Mouse (Mus musculus) B cell, adult 62 days (primary cell): Measurements from ENCODE around the gene Zfpm1. TPM values are rescaled to one million over a fixed set of nuclear protein-coding genes. Genes with fewer than 3 reads are reported as not detected.

Source experiments
- total RNA-seq: library from RNA; stranded (reverse); gene quantifications from 4 replicates; pipeline ENCODE4 v1.2.4, GENCODE M21; 2023

Gene Zfpm1
- total RNA-seq, result 15.6 to 24.2 TPM (median 19.0 TPM) in 4 replicates

GRCm38 (mm10) chr8:122282035-122282358 is at the start of gene Zfpm1:
Gene Zfpm1 (plus strand): TSS chr8:122282141.

GRCm38 (mm10) chr8:122360696-122361416 is 78.9 kb downstream of the Zfpm1 start, which contains the start of gene Trhr2:
Gene Trhr2 (minus strand): TSS chr8:122360746.

GRCm38 (mm10) chr8:122376365-122377231 is 94.7 kb downstream of the Zfpm1 start, which contains the start of gene Zc3h18:
Gene Zc3h18 (plus strand): TSS chr8:122376609.

Other genes starting within 250 kb of the Zfpm1 start
- gene Trhr2, start 78.6 kb downstream of the Zfpm1 start, total RNA-seq, result not detected in 4 replicates
- gene Zc3h18, start 94.5 kb downstream of the Zfpm1 start, total RNA-seq, result 104 to 112 TPM (median 110 TPM) in 4 replicates
- 1.2 to 2.1 TPM (median 1.9 TPM) in 3 of 4 replicates, not detected in the other for gene Il17c, start 139.9 kb downstream of the Zfpm1 start, total RNA-seq
- gene Cyba, start 150.8 kb downstream of the Zfpm1 start, total RNA-seq, result 304 to 323 TPM (median 311 TPM) in 4 replicates
- gene Mvd, start 161.3 kb downstream of the Zfpm1 start, total RNA-seq, result 5.4 to 7.5 TPM (median 6.5 TPM) in 4 replicates
- gene Snai3, start 178.6 kb downstream of the Zfpm1 start, total RNA-seq, result 3.0 to 5.5 TPM (median 3.5 TPM) in 4 replicates
- 34.1 to 39.4 TPM (median 36.4 TPM) in 4 replicates for gene Rnf166, start 193.9 kb downstream of the Zfpm1 start, total RNA-seq
- 60.9 to 70.8 TPM (median 67.0 TPM) in 4 replicates for gene Ctu2, start 194.0 kb downstream of the Zfpm1 start, total RNA-seq